ENCODE assay signal across 29 mouse cellular contexts in the genomic region with DNA sequence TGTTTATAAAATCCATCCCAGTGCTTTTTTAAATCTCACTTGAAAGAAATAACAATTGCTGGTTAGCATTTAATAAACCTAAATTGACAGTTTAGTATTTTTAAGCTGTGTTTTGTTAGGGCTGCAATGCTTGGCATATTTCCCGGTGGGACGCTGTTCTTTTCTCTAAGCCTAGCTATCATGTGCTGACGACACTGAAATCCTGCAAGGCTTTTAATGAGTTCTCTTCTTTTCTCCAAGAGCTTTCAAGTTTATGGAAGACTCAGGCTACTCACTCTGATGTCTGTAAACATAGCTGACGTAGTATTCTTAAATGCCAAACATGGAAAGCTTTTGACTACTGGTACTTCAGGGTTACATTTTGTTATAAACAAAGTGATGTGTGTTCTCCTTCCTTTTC.
A peak's percentile ranks its signal among the peaks of the same experiment; 100 is the strongest.
DNase-seq lines count a peak whose midpoint lies in the region; ATAC-seq and TF ChIP-seq lines count a peak whose summit lies in the region.
"Had no signal": no experiment of that assay in that cellular context is flagged by ENCODE, and none has a peak within 500 bp of the region (broad histone marks: within the 10 kb centered on the region; RNA-seq: fewer than 3 reads in every experiment).

No protein-coding gene starts in this region.

- H3K27ac ChIP-seq in forebrain, embryonic 14.5 days (ENCODE audit: low read depth, low read length), result no peak overlapping the region
- H3K27ac ChIP-seq in forebrain, embryonic 10.5 days, result no peak overlapping the region
- H3K27ac ChIP-seq in liver, adult 2 months (replicated peaks; ENCODE audit: insufficient read depth, low read depth, low read length), result no peak overlapping the region
- no peak overlapping the region for H3K27ac ChIP-seq in liver, embryonic 12.5 days
- H3K27ac ChIP-seq in stomach, embryonic 15.5 days, result 0 out of 2 replicates have a peak overlapping the region, but pooled peaks have one; percentile 1
- H3K27ac ChIP-seq in stomach, postnatal 0 days (replicated peaks), result no peak overlapping the region
- H3K27ac ChIP-seq: gastrocnemius, adult 2 months; hindbrain, embryonic 12.5 days; hindbrain, postnatal 0 days; intestine, embryonic 15.5 days; limb, embryonic 10.5 days; limb, embryonic 15.5 days; liver, embryonic 15.5 days; midbrain, embryonic 12.5 days; neural tube, embryonic 13.5 days had no signal

- no peak overlapping the region for H3K9ac ChIP-seq in forebrain, embryonic 14.5 days (ENCODE audit: low read length)
- H3K9ac ChIP-seq in liver, adult 2 months (ENCODE audit: low read depth, low read length), result no peak overlapping the region
- H3K9ac ChIP-seq in liver, embryonic 12.5 days, result no peak overlapping the region
- no peak overlapping the region for H3K9ac ChIP-seq in stomach, embryonic 15.5 days
- no peak overlapping the region for H3K9ac ChIP-seq in stomach, postnatal 0 days (ENCODE audit: low read length)
- H3K9ac ChIP-seq: hindbrain, embryonic 12.5 days; intestine, embryonic 15.5 days; limb, embryonic 15.5 days; liver, embryonic 15.5 days; midbrain, embryonic 12.5 days had no signal

- 7% methylated on average over 4 of the region's 4 CpGs for WGBS in forebrain, embryonic 14.5 days
- 63% methylated on average over 4 of the region's 4 CpGs for WGBS in forebrain, embryonic 10.5 days
- 91% methylated on average over 4 of the region's 4 CpGs for WGBS in liver, adult 2 months
- 82% methylated on average over 4 of the region's 4 CpGs for WGBS in liver, embryonic 12.5 days (ENCODE audit: insufficient replicate concordance)
- WGBS in stomach, embryonic 15.5 days, result 37% methylated on average over 4 of the region's 4 CpGs
- 41% methylated on average over 4 of the region's 4 CpGs for WGBS in stomach, postnatal 0 days

- H3K79me2 ChIP-seq in liver, adult 2 months (ENCODE audit: control insufficient read depth, insufficient read depth, low read length), result no peaks in the 10 kb centered on the region

- ATAC-seq in forebrain, embryonic 14.5 days, result peak; percentile 36; the same call in 1 of the 2 replicates
- ATAC-seq in liver, embryonic 12.5 days, result no peak
- no peak for ATAC-seq in stomach, embryonic 15.5 days (ENCODE audit: insufficient read depth, low FRiP score, low read depth)
- ATAC-seq in stomach, postnatal 0 days (ENCODE audit: low FRiP score, low TSS enrichment), result no peak
- ATAC-seq in CD4-positive, CD25-positive, alpha-beta regulatory T cell, adult 4 months, result no peak
- ATAC-seq: hindbrain, postnatal 0 days; intestine, embryonic 15.5 days had no signal

- peaks cover 30% of the 10 kb centered on the region for H3K4me1 ChIP-seq in forebrain, embryonic 14.5 days (ENCODE audit: control insufficient read depth, insufficient read depth, low read length)
- peaks cover 49% of the 10 kb centered on the region for H3K4me1 ChIP-seq in forebrain, embryonic 10.5 days
- no peaks in the 10 kb centered on the region for H3K4me1 ChIP-seq in liver, adult 2 months (ENCODE audit: control insufficient read depth, insufficient read depth, low read length)
- 0 out of 2 replicates have a peak, but pooled peaks cover 3% of the 10 kb centered on the region for H3K4me1 ChIP-seq in liver, embryonic 12.5 days
- H3K4me1 ChIP-seq in stomach, embryonic 15.5 days, result no peaks in the 10 kb centered on the region
- 0 out of 2 replicates have a peak, but pooled peaks cover 2% of the 10 kb centered on the region for H3K4me1 ChIP-seq in stomach, postnatal 0 days (replicated peaks; ENCODE audit: control insufficient read depth, insufficient read depth)
- H3K4me1 ChIP-seq: hindbrain, embryonic 12.5 days; limb, embryonic 15.5 days; liver, embryonic 15.5 days; megakaryocyte, embryonic 14.5 days had no signal

- H3K4me2 ChIP-seq in forebrain, embryonic 14.5 days (ENCODE audit: low read length), result no peak overlapping the region
- no peak overlapping the region for H3K4me2 ChIP-seq in liver, embryonic 12.5 days
- no peak overlapping the region for H3K4me2 ChIP-seq in stomach, embryonic 15.5 days
- H3K4me2 ChIP-seq in stomach, postnatal 0 days (replicated peaks; ENCODE audit: low read depth), result no peak overlapping the region
- H3K4me2 ChIP-seq: heart, embryonic 11.5 days; hindbrain, embryonic 12.5 days; intestine, embryonic 15.5 days; limb, embryonic 15.5 days; liver, embryonic 15.5 days; midbrain, embryonic 12.5 days; neural tube, embryonic 13.5 days had no signal

- TF ChIP-seq POLR2A in liver, adult 2 months (IDR thresholded peaks at IDR 0.05; ENCODE audit: extremely low read depth, insufficient read depth, low read length), result no peak

- no peak overlapping the region for H3K4me3 ChIP-seq in forebrain, embryonic 14.5 days (ENCODE audit: low read depth, low read length)
- H3K4me3 ChIP-seq in forebrain, embryonic 10.5 days, result no peak overlapping the region
- H3K4me3 ChIP-seq in liver, adult 2 months (ENCODE audit: insufficient read depth, low read depth, low read length), result no peak overlapping the region
- no peak overlapping the region for H3K4me3 ChIP-seq in liver, embryonic 12.5 days
- no peak overlapping the region for H3K4me3 ChIP-seq in stomach, embryonic 15.5 days (replicated peaks)
- no peak overlapping the region for H3K4me3 ChIP-seq in stomach, postnatal 0 days (ENCODE audit: low read depth, low read length)
- H3K4me3 ChIP-seq: gastrocnemius, adult 2 months; hindbrain, embryonic 12.5 days; intestine, embryonic 15.5 days; limb, embryonic 10.5 days; limb, embryonic 15.5 days; liver, embryonic 15.5 days; megakaryocyte, embryonic 14.5 days; midbrain, embryonic 12.5 days; myocyte; neural tube, embryonic 13.5 days had no signal

- no peaks in the 10 kb centered on the region for H3K36me3 ChIP-seq in forebrain, embryonic 14.5 days (ENCODE audit: control insufficient read depth, insufficient read depth, low read length)
- peaks cover 5% of the 10 kb centered on the region for H3K36me3 ChIP-seq in forebrain, embryonic 10.5 days (replicated peaks)
- peaks cover 8% of the 10 kb centered on the region for H3K36me3 ChIP-seq in liver, adult 2 months (ENCODE audit: control insufficient read depth, insufficient read depth, low read length)
- H3K36me3 ChIP-seq in liver, embryonic 12.5 days, result peaks cover 18% of the 10 kb centered on the region
- H3K36me3 ChIP-seq in stomach, embryonic 15.5 days, result no peaks in the 10 kb centered on the region
- no peaks in the 10 kb centered on the region for H3K36me3 ChIP-seq in stomach, postnatal 0 days (ENCODE audit: control insufficient read depth, insufficient read depth, low read length)
- H3K36me3 ChIP-seq: intestine, embryonic 15.5 days; midbrain, embryonic 12.5 days; neural tube, embryonic 13.5 days had no signal

- H3K27me3 ChIP-seq in forebrain, embryonic 14.5 days (replicated peaks; ENCODE audit: control insufficient read depth, insufficient read depth, low read length), result peaks cover 5% of the 10 kb centered on the region; the same call in 1 of the 2 replicates
- peaks cover 36% of the 10 kb centered on the region for H3K27me3 ChIP-seq in forebrain, embryonic 10.5 days (ENCODE audit: poor library complexity, severe bottlenecking)
- H3K27me3 ChIP-seq in liver, adult 2 months (ENCODE audit: control insufficient read depth, insufficient read depth, low read length), result no peaks in the 10 kb centered on the region
- no peaks in the 10 kb centered on the region for H3K27me3 ChIP-seq in liver, embryonic 12.5 days (replicated peaks)
- H3K27me3 ChIP-seq in stomach, embryonic 15.5 days (replicated peaks), result no peaks in the 10 kb centered on the region
- H3K27me3 ChIP-seq in stomach, postnatal 0 days (ENCODE audit: control insufficient read depth, insufficient read depth, low read length), result no peaks in the 10 kb centered on the region
- H3K27me3 ChIP-seq: intestine, embryonic 15.5 days; limb, embryonic 15.5 days; liver, embryonic 15.5 days; megakaryocyte, embryonic 14.5 days had no signal

- DNase-seq in forebrain, embryonic 14.5 days (ENCODE audit: low spot score), result peak; percentile 75
- no peak for DNase-seq in forebrain, embryonic 10.5 days (ENCODE audit: extremely low spot score, low spot score)
- peak; percentile 12 for DNase-seq in liver, adult 2 months (ENCODE audit: extremely low read depth, low read depth, low spot score)
- DNase-seq in stomach, postnatal 0 days (ENCODE audit: low spot score), result no peak
- DNase-seq: adrenal gland, postnatal 25 days; cerebellum, adult 2 months; cerebellum, postnatal 14 days; gastrocnemius, adult 2 months; gastrocnemius, postnatal 36 days; heart, adult 18-20 months; heart, postnatal 36 days; kidney, adult 2 months; kidney, postnatal 14 days; lung, postnatal 4 days; right cerebral cortex, postnatal 4 days had no signal

- no peak for TF ChIP-seq CTCF in liver, adult 2 months (IDR thresholded peaks at IDR 0.05; ENCODE audit: low read depth, low read length)
- no peak for TF ChIP-seq CTCF in stomach, postnatal 0 days (IDR thresholded peaks at IDR 0.05; ENCODE audit: low read depth)

- H3K9me3 ChIP-seq in forebrain, embryonic 14.5 days (replicated peaks; ENCODE audit: control insufficient read depth, low read length), result no peaks in the 10 kb centered on the region
- no peaks in the 10 kb centered on the region for H3K9me3 ChIP-seq in forebrain, embryonic 10.5 days
- H3K9me3 ChIP-seq in liver, embryonic 12.5 days (replicated peaks), result no peaks in the 10 kb centered on the region
- no peaks in the 10 kb centered on the region for H3K9me3 ChIP-seq in stomach, embryonic 15.5 days
- H3K9me3 ChIP-seq in stomach, postnatal 0 days (ENCODE audit: control insufficient read depth, low read length), result no peaks in the 10 kb centered on the region
- H3K9me3 ChIP-seq: hindbrain, embryonic 12.5 days; intestine, embryonic 15.5 days; limb, embryonic 10.5 days; limb, embryonic 15.5 days; liver, embryonic 15.5 days; megakaryocyte, embryonic 14.5 days; midbrain, embryonic 12.5 days; neural tube, embryonic 13.5 days had no signal

- TF ChIP-seq EP300 in stomach, postnatal 0 days (optimal IDR thresholded peaks at IDR 0.05), result no peak

Comparison
In these comparisons a context has a peak if more than half of its experiments do, and no peak if none do; other contexts are left out.
1. DNase-seq: peak in forebrain, embryonic 14.5 days (single experiment) and liver, adult 2 months (single experiment); none in forebrain, embryonic 10.5 days (single experiment) and stomach, postnatal 0 days (single experiment).